14 mouse cellular contexts compared by ENCODE assay signal in the genomic region with DNA sequence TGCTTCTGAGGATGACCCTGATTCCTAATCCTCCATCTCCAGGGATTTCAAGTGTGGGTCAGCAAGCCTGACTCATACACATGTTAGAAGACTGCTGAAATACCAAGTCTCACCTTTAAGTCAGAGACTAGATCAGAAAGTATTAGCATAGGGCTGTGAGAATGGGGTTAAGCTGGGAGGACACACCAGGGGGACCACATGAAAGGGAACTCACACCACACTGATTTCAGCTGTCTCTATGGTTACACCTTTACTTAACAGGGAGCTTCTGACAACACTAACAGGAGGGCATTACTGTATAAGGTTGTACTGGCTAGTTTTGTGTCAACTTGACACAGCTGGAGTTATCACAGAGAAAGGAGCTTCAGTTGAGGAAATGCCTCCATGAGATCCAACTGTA.
"Had no signal": no experiment of that assay in that cellular context is flagged by ENCODE, and none has a peak within 500 bp of the region (broad histone marks: within the 10 kb centered on the region; RNA-seq: fewer than 3 reads in every experiment).

No protein-coding gene starts in this region.

- DNase-seq: kidney, postnatal 25 days; layer of hippocampus, adult 9-11 months; liver, embryonic 13.5 days; lung, adult 2 months; lung, postnatal 14 days; lung, postnatal 4 days; thymus, adult 18-20 months; thymus, postnatal 36 days had no signal

- H3K4me3 ChIP-seq: layer of hippocampus, adult 2 months; liver, embryonic 13.5 days; midbrain, embryonic 12.5 days; myocyte; neural tube, embryonic 12.5 days; neural tube, embryonic 15.5 days had no signal

- H3K27ac ChIP-seq: kidney, postnatal 0 days; layer of hippocampus, adult 2 months; liver, embryonic 13.5 days; midbrain, embryonic 12.5 days; neural tube, embryonic 12.5 days; neural tube, embryonic 15.5 days had no signal
